In genomic region chr15:89177576-89178259, GRCm38 (mm10) we compare ENCODE assay signal across 8 mouse cellular contexts. TPM values are rescaled to one million over a fixed set of nuclear protein-coding genes. Genes with fewer than 3 reads are reported as not detected.
DNase-seq lines count a peak whose midpoint lies in the region; ATAC-seq and TF ChIP-seq lines count a peak whose summit lies in the region.

No protein-coding gene starts in this region.

- peak; percentile 29 to 50 for DNase-seq in cerebellum, postnatal 14 days
- DNase-seq in cerebellum, postnatal 4 days (ENCODE audit: low spot score in 2 of 2), result no peak
- DNase-seq in heart, postnatal 36 days, result peak; percentile 28 to 47
- DNase-seq in liver, embryonic 14.5 days (ENCODE audit: low read depth in 3 of 3, low spot score in 3 of 3), result no peak
- no peak for DNase-seq in ovary, postnatal 36 days (ENCODE audit: low spot score)
- no peak for DNase-seq in urinary bladder, postnatal 10 days (ENCODE audit: low spot score)

- H3K4me3 ChIP-seq in bone marrow macrophage, adult 2 months (ENCODE audit: insufficient read depth, low read length), result peak overlapping the region; percentile 77
- H3K4me3 ChIP-seq in liver, embryonic 14.5 days (ENCODE audit: insufficient read depth in 1 of 2, low read depth in 2 of 2, low read length in 2 of 2), result no peak overlapping the region
- H3K4me3 ChIP-seq in stomach, embryonic 16.5 days (replicated peaks; ENCODE audit: low read length), result peak overlapping the region; percentile 74

- intact Hi-C loops in heart, postnatal 36 days (cut with DNase I), result no loop called here

- no peak for TF ChIP-seq POLR2A in bone marrow macrophage, adult 2 months (IDR thresholded peaks at IDR 0.05; ENCODE audit: borderline replicate concordance, low read depth, low read length)

- WGBS in liver, embryonic 14.5 days (ENCODE audit: insufficient replicate concordance), result 22% methylated on average over 4 of the region's 4 CpGs
- 46% methylated on average over 4 of the region's 4 CpGs for WGBS in stomach, embryonic 16.5 days

- no peak overlapping the region for H3K9ac ChIP-seq in liver, embryonic 14.5 days (replicated peaks)
- H3K9ac ChIP-seq in stomach, embryonic 16.5 days (ENCODE audit: low read length), result peak overlapping the region; percentile 86

- no peak for TF ChIP-seq CTCF in bone marrow macrophage, adult 2 months (IDR thresholded peaks at IDR 0.05; ENCODE audit: low read depth, low read length)
- no peak for TF ChIP-seq CTCF in liver, embryonic 14.5 days (IDR thresholded peaks at IDR 0.05; ENCODE audit: low read depth)

- no peak for TF ChIP-seq EP300 in liver, embryonic 14.5 days (IDR thresholded peaks at IDR 0.05; ENCODE audit: low read depth)

- peaks cover 37% of the 10 kb centered on the region for H3K27me3 ChIP-seq in liver, embryonic 14.5 days (ENCODE audit: control insufficient read depth, insufficient read depth, low read length)
- H3K27me3 ChIP-seq in stomach, embryonic 16.5 days (ENCODE audit: control insufficient read depth, insufficient read depth, low read length), result no peaks in the 10 kb centered on the region

- peaks cover 46% of the 10 kb centered on the region for H3K4me1 ChIP-seq in bone marrow macrophage, adult 2 months (ENCODE audit: control insufficient read depth, insufficient read depth, low read length)
- H3K4me1 ChIP-seq in liver, embryonic 14.5 days (replicated peaks; ENCODE audit: control insufficient read depth in 2 of 2, insufficient read depth in 2 of 2, low read length in 1 of 2), result peaks cover 7 to 37% of the 10 kb centered on the region in 2 experiments
- peaks cover 72% of the 10 kb centered on the region for H3K4me1 ChIP-seq in stomach, embryonic 16.5 days (ENCODE audit: control insufficient read depth, insufficient read depth, low read length)

- H3K36me3 ChIP-seq in liver, embryonic 14.5 days (replicated peaks; ENCODE audit: control insufficient read depth, insufficient read depth, low read depth), result no peaks in the 10 kb centered on the region
- no peaks in the 10 kb centered on the region for H3K36me3 ChIP-seq in stomach, embryonic 16.5 days (ENCODE audit: control insufficient read depth, insufficient read depth, low read length)

- ATAC-seq in liver, embryonic 14.5 days (ENCODE audit: insufficient read depth), result peak; percentile 47
- peak; percentile 4; the same call in 1 of the 2 replicates for ATAC-seq in stomach, embryonic 16.5 days (ENCODE audit: insufficient read depth, low FRiP score)

- peak overlapping the region; percentile 48 for H3K4me2 ChIP-seq in liver, embryonic 14.5 days (ENCODE audit: low read depth)
- peak overlapping the region; percentile 90 for H3K4me2 ChIP-seq in stomach, embryonic 16.5 days (ENCODE audit: low read depth, low read length)

- no peaks in the 10 kb centered on the region for H3K9me3 ChIP-seq in liver, embryonic 14.5 days (ENCODE audit: control insufficient read depth, low read length)
- H3K9me3 ChIP-seq in stomach, embryonic 16.5 days (replicated peaks; ENCODE audit: control insufficient read depth, low read length), result no peaks in the 10 kb centered on the region

- peak overlapping the region; percentile 100 for H3K27ac ChIP-seq in bone marrow macrophage, adult 2 months (ENCODE audit: insufficient read depth, low read depth, low read length)
- H3K27ac ChIP-seq in liver, embryonic 14.5 days, result peak overlapping the region; percentile 47
- H3K27ac ChIP-seq in stomach, embryonic 16.5 days (ENCODE audit: low read length), result peak overlapping the region; percentile 97

RNA-seq across cellular contexts. Expression of gene Plxnb2, which starts 2.9 kb away (rescaled TPM):
- 432 and 457 TPM in 2 replicates for polyA plus RNA-seq in bone marrow macrophage, adult 2 months (2012; ENCODE audit: insufficient read depth, insufficient read length, missing spikeins)
- total RNA-seq in heart, postnatal 36 days (2021), result 100 to 1,000 TPM in 1 of 2 experiments, 10 to 100 TPM in 1; 92.4 to 100 TPM
- 21.6 and 23.7 TPM in 2 replicates for polyA plus RNA-seq in liver, embryonic 14.5 days (2012; rRNA removed)
- polyA plus RNA-seq in liver, embryonic 14.5 days (2014; fragmentation: Nextera tagmentation; extraction: Ambion mirVana), result 16.4 and 18.3 TPM in 2 replicates
- polyA plus RNA-seq in stomach, embryonic 16.5 days (2015; fragmentation: Nextera tagmentation; extraction: Ambion mirVana), result 153 and 178 TPM in 2 replicates

RNA-seq across cellular contexts. Expression of gene Dennd6b, which starts 18.6 kb away (rescaled TPM):
- 3.4 and 3.8 TPM in 2 replicates for polyA plus RNA-seq in bone marrow macrophage, adult 2 months (2012; ENCODE audit: insufficient read depth, insufficient read length, missing spikeins)
- 10 to 100 TPM in 1 of 2 experiments, 1 to 10 TPM in 1; 8.9 to 10.5 TPM for total RNA-seq in heart, postnatal 36 days (2021)
- 4.5 TPM in 2 replicates for polyA plus RNA-seq in liver, embryonic 14.5 days (2012; rRNA removed)
- polyA plus RNA-seq in liver, embryonic 14.5 days (2014; fragmentation: Nextera tagmentation; extraction: Ambion mirVana), result 1.6 and 2.4 TPM in 2 replicates
- polyA plus RNA-seq in stomach, embryonic 16.5 days (2015; fragmentation: Nextera tagmentation; extraction: Ambion mirVana), result 13.4 and 15.0 TPM in 2 replicates

RNA-seq across cellular contexts. Expression of gene Mapk11, which starts 28.3 kb away (rescaled TPM):
- polyA plus RNA-seq in bone marrow macrophage, adult 2 months (2012; ENCODE audit: insufficient read depth, insufficient read length, missing spikeins), result 2.2 and 2.7 TPM in 2 replicates
- total RNA-seq in heart, postnatal 36 days (2021), result 1 to 10 TPM; 1.7 to 2.0 TPM
- 0.84 TPM in 2 replicates for polyA plus RNA-seq in liver, embryonic 14.5 days (2012; rRNA removed)
- polyA plus RNA-seq in liver, embryonic 14.5 days (2014; fragmentation: Nextera tagmentation; extraction: Ambion mirVana), result 0.49 and 0.83 TPM in 2 replicates
- 5.1 and 6.0 TPM in 2 replicates for polyA plus RNA-seq in stomach, embryonic 16.5 days (2015; fragmentation: Nextera tagmentation; extraction: Ambion mirVana)

RNA-seq across cellular contexts. Expression of gene Ppp6r2, which starts 33.6 kb away (rescaled TPM):
- 31.6 and 32.7 TPM in 2 replicates for polyA plus RNA-seq in bone marrow macrophage, adult 2 months (2012; ENCODE audit: insufficient read depth, insufficient read length, missing spikeins)
- total RNA-seq in heart, postnatal 36 days (2021), result 10 to 100 TPM; 70.5 to 72.5 TPM
- 11.6 and 15.3 TPM in 2 replicates for polyA plus RNA-seq in liver, embryonic 14.5 days (2012; rRNA removed)
- 17.7 and 19.5 TPM in 2 replicates for polyA plus RNA-seq in liver, embryonic 14.5 days (2014; fragmentation: Nextera tagmentation; extraction: Ambion mirVana)
- 20.2 and 24.4 TPM in 2 replicates for polyA plus RNA-seq in stomach, embryonic 16.5 days (2015; fragmentation: Nextera tagmentation; extraction: Ambion mirVana)

RNA-seq across cellular contexts. Expression of gene Mapk12, which starts 37.2 kb away (rescaled TPM):
- polyA plus RNA-seq in bone marrow macrophage, adult 2 months (2012; ENCODE audit: insufficient read depth, insufficient read length, missing spikeins), result not detected in 2 replicates
- 10 to 100 TPM; 21.5 to 23.7 TPM for total RNA-seq in heart, postnatal 36 days (2021)
- polyA plus RNA-seq in liver, embryonic 14.5 days (2012; rRNA removed), result 1.7 and 1.8 TPM in 2 replicates
- 1.1 TPM in 2 replicates for polyA plus RNA-seq in liver, embryonic 14.5 days (2014; fragmentation: Nextera tagmentation; extraction: Ambion mirVana)
- 3.6 and 6.0 TPM in 2 replicates for polyA plus RNA-seq in stomach, embryonic 16.5 days (2015; fragmentation: Nextera tagmentation; extraction: Ambion mirVana)

Comparison
In these comparisons a context has a peak if more than half of its experiments do, and no peak if none do; other contexts are left out.
1. DNase-seq: peak in cerebellum, postnatal 14 days (2 of 2) and heart, postnatal 36 days (2 of 2); none in cerebellum, postnatal 4 days (0 of 2), liver, embryonic 14.5 days (0 of 3), ovary, postnatal 36 days (single experiment) and urinary bladder, postnatal 10 days (single experiment).
2. H3K27ac ChIP-seq: peak in every context shown above with its lines; median percentile 100 in bone marrow macrophage, adult 2 months; 97 in stomach, embryonic 16.5 days; 47 in liver, embryonic 14.5 days.
3. H3K4me3 ChIP-seq: peak in bone marrow macrophage, adult 2 months (single experiment) and stomach, embryonic 16.5 days (single experiment); none in liver, embryonic 14.5 days (0 of 2).